Mouse (Mus musculus) heart, embryonic 14.5 days (tissue): ENCODE measurements around the gene Dctd. TPM values are rescaled to one million over a fixed set of nuclear protein-coding genes. Genes with fewer than 3 reads are reported as not detected.

Experiments
- ATAC-seq: fragments of 200-750 bp; cut with Nextera tagmentation; 2 replicates; pipeline ENCODE4 v1.8.0; 2017; ENCODE audit warnings: low read depth, moderate TSS enrichment; ENCODE audit not compliant: insufficient number of reproducible peaks, insufficient read depth, low FRiP score
- H3K27ac ChIP-seq, 2 experiments: fragments of 200-500 bp in 1 of 2; fragments of 300-500 bp in 1 of 2; sonication (generic) in 1 of 2; replicated peaks in 1 of 2; 2 replicates each; pipeline ENCODE4 v1.5.1; 2012 to 2014; ENCODE audit warnings: low read depth in 2 of 2, low read length in 2 of 2, control low read depth in 1 of 2, mild to moderate bottlenecking in 1 of 2, mixed read lengths in 1 of 2; ENCODE audit not compliant: control insufficient read depth in 1 of 2, insufficient read depth in 1 of 2
- H3K27me3 ChIP-seq: fragments of 300-500 bp; sonication (generic); 2 replicates; pipeline ENCODE4 v1.6.1; 2014; ENCODE audit warnings: mild to moderate bottlenecking, low read length, control low read depth; ENCODE audit not compliant: control insufficient read depth, insufficient read depth
- H3K36me3 ChIP-seq: fragments of 300-500 bp; sonication (generic); 2 replicates; pipeline ENCODE4 v1.6.1; 2014; ENCODE audit warnings: mild to moderate bottlenecking, control low read depth, low read length, mixed read lengths; ENCODE audit not compliant: control insufficient read depth, insufficient read depth
- H3K4me1 ChIP-seq, 2 experiments: fragments of 200-500 bp in 1 of 2; fragments of 300-500 bp in 1 of 2; sonication (generic) in 1 of 2; 2 replicates each; pipeline ENCODE4 v1.6.1; 2012 to 2014; ENCODE audit warnings: low read length in 2 of 2, control low read depth in 1 of 2, mixed read lengths in 1 of 2; ENCODE audit not compliant: control insufficient read depth in 2 of 2, insufficient read depth in 2 of 2
- H3K4me2 ChIP-seq: fragments of 300-500 bp; sonication (generic); 2 replicates; pipeline ENCODE4 v1.6.1; 2014; ENCODE audit warnings: mild to moderate bottlenecking, low read length
- H3K4me3 ChIP-seq, 2 experiments: fragments of 200-500 bp in 1 of 2; fragments of 300-500 bp in 1 of 2; sonication (generic) in 1 of 2; 2 replicates each; pipeline ENCODE4 v1.5.1; 2012 to 2014; ENCODE audit warnings: low read length in 2 of 2, mild to moderate bottlenecking in 2 of 2, control low read depth in 1 of 2, low read depth in 1 of 2, moderate library complexity in 1 of 2; ENCODE audit not compliant: control insufficient read depth in 1 of 2, insufficient read depth in 1 of 2
- H3K9ac ChIP-seq: fragments of 300-500 bp; sonication (generic); 2 replicates; pipeline ENCODE4 v1.6.1; 2014; ENCODE audit warnings: mild to moderate bottlenecking, low read length
- H3K9me3 ChIP-seq: fragments of 300-500 bp; sonication (generic); 2 replicates; pipeline ENCODE4 v1.6.1; 2016; ENCODE audit warnings: low read length, control low read depth; ENCODE audit not compliant: control insufficient read depth
- WGBS: fragments of 180-500 bp; shearing (Covaris S2); extraction: QIAGEN DNeasy Blood & Tissue Kit; methylation state at CpG from one replicate; pipeline ENCODE4 v1.1.7; 2014; 5-methylcytosine and 5-hydroxymethylcytosine counted together
- polyA plus RNA-seq: library from polyadenylated mRNA; unstranded; fragments of >200 nt; fragmentation: Nextera tagmentation; extraction: Ambion mirVana; gene quantifications from 2 replicates; pipeline ENCODE4 v1.2.1, GENCODE M21; 2014

The Dctd gene
- polyA plus RNA-seq, 1 experiment from 2014 or later: 33.4 TPM

DNA sequence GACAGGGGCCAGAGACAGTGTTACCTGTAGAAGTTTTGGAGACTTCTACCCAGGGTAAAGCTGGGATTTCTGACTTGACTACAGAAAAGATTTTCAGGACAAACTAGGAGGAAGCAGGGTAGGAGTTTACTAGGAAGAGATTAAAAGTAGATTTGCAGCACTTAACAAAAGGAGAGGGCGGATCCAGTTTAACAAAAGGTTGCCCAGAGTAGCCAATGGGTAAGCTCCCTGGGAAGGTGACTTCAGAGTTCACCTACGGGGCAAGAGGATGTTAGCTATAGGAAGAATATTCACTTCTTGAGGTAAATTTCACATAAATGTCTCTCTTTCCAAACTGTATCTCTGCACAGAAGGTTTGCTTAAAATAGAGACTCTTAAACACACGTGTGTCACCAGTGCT is 103.7 kb downstream of the Dctd start:
- no peaks in the 10 kb centered on the region for H3K4me1 ChIP-seq
- no peak overlapping the region for H3K9ac ChIP-seq
- H3K4me3 ChIP-seq: no peak overlapping the region
- no peaks in the 10 kb centered on the region for H3K9me3 ChIP-seq
- H3K27me3 ChIP-seq: no peaks in the 10 kb centered on the region
- no peak overlapping the region for H3K4me2 ChIP-seq
- 72% methylated on average over 3 of the region's 3 CpGs for WGBS
- H3K36me3 ChIP-seq: no peaks in the 10 kb centered on the region
- no peak overlapping the region for H3K27ac ChIP-seq
- ATAC-seq: no peak

Other genes starting within 250 kb of the Dctd start
- 13.5 and 14.7 TPM in 2 replicates for gene Wwc2, start 108.2 kb upstream of the Dctd start, polyA plus RNA-seq